18 mouse cellular contexts compared by ENCODE assay signal in the genomic region with DNA sequence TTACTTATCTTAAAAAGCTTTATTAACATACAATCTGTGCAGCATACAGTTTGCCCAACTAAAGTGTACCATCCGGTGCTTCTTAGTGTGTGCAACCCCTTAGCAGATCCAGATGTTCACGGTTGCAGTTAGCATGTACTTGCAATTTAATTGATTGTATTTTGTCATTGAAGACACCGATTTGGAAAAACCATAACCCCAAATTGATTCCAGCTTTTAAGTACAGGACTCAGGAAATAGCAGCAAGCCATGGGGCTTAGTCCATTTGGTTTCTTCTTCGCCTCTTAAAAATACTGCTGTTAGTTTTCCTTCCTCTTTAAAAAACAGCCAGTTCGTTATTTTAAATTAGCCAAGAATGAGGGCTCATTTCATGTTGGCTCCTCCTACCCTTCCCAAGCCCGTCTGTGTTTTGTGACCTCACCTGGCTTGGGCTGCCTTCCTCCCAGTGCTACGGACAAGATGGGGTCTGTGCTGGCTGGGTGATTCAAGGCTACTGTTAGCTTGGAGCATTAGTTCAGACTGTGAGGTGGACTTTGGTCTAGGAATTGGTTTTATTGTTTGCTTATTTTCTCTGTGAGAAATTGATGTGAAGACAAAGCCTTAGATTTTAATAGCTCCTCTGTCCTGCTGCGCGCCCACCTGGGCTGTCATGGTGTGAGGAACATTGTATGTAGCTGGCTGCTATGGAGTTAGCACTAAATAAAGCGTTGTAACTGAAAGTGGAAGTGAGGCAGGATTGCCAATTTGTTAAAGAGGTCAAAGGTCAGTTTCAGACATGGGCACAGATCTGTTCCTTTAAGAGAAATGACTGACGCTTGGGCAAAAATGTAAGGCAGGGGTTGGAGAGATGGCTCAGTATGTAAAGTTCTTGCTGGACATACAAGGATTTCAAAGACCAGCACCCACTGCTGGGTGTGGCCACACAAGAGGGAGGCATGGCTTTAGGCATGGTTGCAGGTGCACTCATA. TPM values are rescaled to one million over a fixed set of nuclear protein-coding genes. Genes with fewer than 3 reads are reported as not detected.
A peak's percentile ranks its signal among the peaks of the same experiment; 100 is the strongest.
DNase-seq lines count a peak whose midpoint lies in the region; ATAC-seq and TF ChIP-seq lines count a peak whose summit lies in the region.
"Had no signal": no experiment of that assay in that cellular context is flagged by ENCODE, and none has a peak within 500 bp of the region (broad histone marks: within the 10 kb centered on the region; RNA-seq: fewer than 3 reads in every experiment).

No protein-coding gene starts in this region.

- no peak for ATAC-seq in lung, postnatal 0 days
- peak; percentile 60 for ATAC-seq in intestine, embryonic 15.5 days
- no peak for ATAC-seq in hindbrain, embryonic 11.5 days (ENCODE audit: low FRiP score)
- ATAC-seq: inflammation-experienced regulatory T-cells, adult 6 months had no signal

- intact Hi-C loops in heart, adult 2 months (cut with DNase I) = loop anchor here (5.0 kb wide), 1 partner anchor 477 kb away; no protein-coding TSS in a partner anchor

- no peak for TF ChIP-seq POLR2A in heart, adult 2 months (IDR thresholded peaks at IDR 0.05; ENCODE audit: insufficient read depth, low read depth, low read length)

- H3K79me2 ChIP-seq in heart, adult 2 months (replicated peaks; ENCODE audit: control insufficient read depth, insufficient read depth, low read length) = peaks cover 5% of the 10 kb centered on the region

- no peak overlapping the region for H3K27ac ChIP-seq in lung, postnatal 0 days (ENCODE audit: low read length)
- H3K27ac ChIP-seq in brown adipose tissue, adult 24 weeks (replicated peaks; ENCODE audit: low read depth, low read length) = peak overlapping the region; percentile 66
- no peak overlapping the region; the same call in 1 of the 2 replicates for H3K27ac ChIP-seq in intestine, embryonic 15.5 days
- H3K27ac ChIP-seq in hindbrain, embryonic 11.5 days (ENCODE audit: low read depth, low read length) = no peak overlapping the region
- H3K27ac ChIP-seq in heart, adult 2 months = no peak overlapping the region

- 67% methylated on average over 11 of the region's 11 CpGs for WGBS in lung, postnatal 0 days
- WGBS in intestine, embryonic 15.5 days = 65% methylated on average over 11 of the region's 11 CpGs
- WGBS in hindbrain, embryonic 11.5 days = 86% methylated on average over 11 of the region's 11 CpGs
- WGBS in heart, adult 2 months = 82% methylated on average over 11 of the region's 11 CpGs

- no peak overlapping the region for H3K9ac ChIP-seq in lung, postnatal 0 days (replicated peaks; ENCODE audit: low read depth)
- no peak overlapping the region for H3K9ac ChIP-seq in intestine, embryonic 15.5 days
- no peak overlapping the region for H3K9ac ChIP-seq in hindbrain, embryonic 11.5 days (ENCODE audit: low read depth, low read length)
- no peak overlapping the region for H3K9ac ChIP-seq in heart, adult 2 months (ENCODE audit: low read depth, low read length)

- no peak overlapping the region for H3K4me3 ChIP-seq in lung, postnatal 0 days (ENCODE audit: low read depth, low read length)
- H3K4me3 ChIP-seq in brown adipose tissue, adult 24 weeks (ENCODE audit: insufficient read depth, low read depth, low read length) = no peak overlapping the region
- no peak overlapping the region for H3K4me3 ChIP-seq in intestine, embryonic 15.5 days (replicated peaks)
- peak overlapping the region; percentile 48 for H3K4me3 ChIP-seq in megakaryocyte, embryonic 14.5 days (replicated peaks)
- no peak overlapping the region for H3K4me3 ChIP-seq in hindbrain, embryonic 11.5 days (ENCODE audit: low read depth, low read length)
- H3K4me3 ChIP-seq in heart, adult 2 months = no peak overlapping the region
- H3K4me3 ChIP-seq: myocyte had no signal

- H3K27me3 ChIP-seq in lung, postnatal 0 days (replicated peaks; ENCODE audit: insufficient read depth, low read length) = no peaks in the 10 kb centered on the region
- no peaks in the 10 kb centered on the region for H3K27me3 ChIP-seq in intestine, embryonic 15.5 days (replicated peaks)
- H3K27me3 ChIP-seq in megakaryocyte, embryonic 14.5 days (replicated peaks) = no peaks in the 10 kb centered on the region
- no peaks in the 10 kb centered on the region for H3K27me3 ChIP-seq in hindbrain, embryonic 11.5 days (ENCODE audit: control insufficient read depth, insufficient read depth, low read length)
- H3K27me3 ChIP-seq in heart, adult 2 months (ENCODE audit: control insufficient read depth, insufficient read depth, low read length) = no peaks in the 10 kb centered on the region
- H3K27me3 ChIP-seq: CH12.LX had no signal

- TF ChIP-seq EP300 in lung, postnatal 0 days (IDR thresholded peaks at IDR 0.05) = no peak
- TF ChIP-seq EP300 in heart, adult 2 months (IDR thresholded peaks at IDR 0.05; ENCODE audit: insufficient read depth, low read depth, low read length) = no peak

- peaks cover 9% of the 10 kb centered on the region; the same call in 1 of the 2 replicates for H3K36me3 ChIP-seq in lung, postnatal 0 days (ENCODE audit: insufficient read depth, low read length)
- H3K36me3 ChIP-seq in intestine, embryonic 15.5 days = peaks cover 9% of the 10 kb centered on the region
- H3K36me3 ChIP-seq in megakaryocyte, embryonic 14.5 days (replicated peaks; ENCODE audit: low read length) = peaks cover 63% of the 10 kb centered on the region
- no peaks in the 10 kb centered on the region for H3K36me3 ChIP-seq in hindbrain, embryonic 11.5 days (ENCODE audit: control insufficient read depth, insufficient read depth, low read length)
- no peaks in the 10 kb centered on the region for H3K36me3 ChIP-seq in heart, adult 2 months (ENCODE audit: control insufficient read depth, insufficient read depth, low read length)

- no peak overlapping the region for H3K4me2 ChIP-seq in lung, postnatal 0 days (replicated peaks; ENCODE audit: low read depth, low read length)
- H3K4me2 ChIP-seq in intestine, embryonic 15.5 days (replicated peaks) = no peak overlapping the region
- H3K4me2 ChIP-seq in hindbrain, embryonic 11.5 days (replicated peaks; ENCODE audit: low read depth, low read length) = no peak overlapping the region

- H3K4me1 ChIP-seq in lung, postnatal 0 days (ENCODE audit: insufficient read depth, low read depth, low read length) = peaks cover 19% of the 10 kb centered on the region
- H3K4me1 ChIP-seq in brown adipose tissue, adult 24 weeks (ENCODE audit: control insufficient read depth, insufficient read depth, insufficient read length, low read length) = peaks cover 21% of the 10 kb centered on the region
- peaks cover 27% of the 10 kb centered on the region for H3K4me1 ChIP-seq in intestine, embryonic 15.5 days (replicated peaks)
- H3K4me1 ChIP-seq in megakaryocyte, embryonic 14.5 days = peaks cover 64% of the 10 kb centered on the region
- H3K4me1 ChIP-seq in hindbrain, embryonic 11.5 days (replicated peaks; ENCODE audit: control insufficient read depth, insufficient read depth, low read length) = peaks cover 9% of the 10 kb centered on the region
- H3K4me1 ChIP-seq in heart, adult 2 months (ENCODE audit: control insufficient read depth, insufficient read depth, low read length) = peaks cover 8% of the 10 kb centered on the region

- peak; percentile 11 for DNase-seq in lung, postnatal 0 days (ENCODE audit: low spot score)
- no peak for DNase-seq in lung, postnatal 4 days
- DNase-seq in layer of hippocampus, postnatal 25 days (ENCODE audit: extremely low spot score in 1 of 2, low spot score in 1 of 2) = no peak
- no peak for DNase-seq in hindbrain, embryonic 11.5 days (ENCODE audit: low spot score)
- no peak for DNase-seq in heart, adult 2 months
- DNase-seq: heart, postnatal 36 days; right cerebral cortex, postnatal 4 days had no signal

- TF ChIP-seq CTCF in lung, postnatal 0 days (IDR thresholded peaks at IDR 0.05) = no peak
- TF ChIP-seq CTCF in heart, adult 2 months (IDR thresholded peaks at IDR 0.05) = no peak

- no peaks in the 10 kb centered on the region for H3K9me3 ChIP-seq in lung, postnatal 0 days (ENCODE audit: low read length)
- H3K9me3 ChIP-seq in intestine, embryonic 15.5 days = no peaks in the 10 kb centered on the region
- H3K9me3 ChIP-seq in megakaryocyte, embryonic 14.5 days = no peaks in the 10 kb centered on the region
- no peaks in the 10 kb centered on the region for H3K9me3 ChIP-seq in hindbrain, embryonic 11.5 days (ENCODE audit: control insufficient read depth, low read length)

RNA-seq across cellular contexts. Expression of gene Aagab, which starts 11.8 kb away (rescaled TPM):
- 17.0 and 20.5 TPM in 2 replicates for polyA plus RNA-seq in lung, postnatal 0 days (2015; fragmentation: Nextera tagmentation; extraction: Ambion mirVana)
- polyA plus RNA-seq in brown adipose tissue, adult 24 weeks (2012; ENCODE audit: insufficient read depth, insufficient read length, missing spikeins) = 9.2 and 12.3 TPM in 2 replicates
- 27.2 and 28.2 TPM in 2 replicates for polyA plus RNA-seq in intestine, embryonic 15.5 days (2015; fragmentation: Nextera tagmentation; extraction: Ambion mirVana)
- 1.3 and 4.4 TPM in 2 replicates for polyA plus RNA-seq in megakaryocyte, embryonic 14.5 days (2012; ENCODE audit: insufficient read depth, low replicate concordance)
- 10 to 100 TPM; 55.6 to 60.3 TPM for total RNA-seq in layer of hippocampus, postnatal 25 days (2021)
- 55.4 and 56.8 TPM in 2 replicates for polyA plus RNA-seq in hindbrain, embryonic 11.5 days (2014; fragmentation: Nextera tagmentation; extraction: Ambion mirVana)
- total RNA-seq in heart, adult 2 months (2021) = 10 to 100 TPM; 17.0 to 19.2 TPM
- 6.8 and 10.9 TPM in 2 replicates for polyA plus RNA-seq in heart, adult 2 months (2012; rRNA removed)

RNA-seq across cellular contexts. Expression of gene Iqch, which starts 12.0 kb away (rescaled TPM):
- 0.06 and 0.24 TPM in 2 replicates for polyA plus RNA-seq in lung, postnatal 0 days (2015; fragmentation: Nextera tagmentation; extraction: Ambion mirVana)
- not detected in 2 replicates for polyA plus RNA-seq in brown adipose tissue, adult 24 weeks (2012; ENCODE audit: insufficient read depth, insufficient read length, missing spikeins)
- polyA plus RNA-seq in intestine, embryonic 15.5 days (2015; fragmentation: Nextera tagmentation; extraction: Ambion mirVana) = 0.08 and 0.14 TPM in 2 replicates
- polyA plus RNA-seq in megakaryocyte, embryonic 14.5 days (2012; ENCODE audit: insufficient read depth, low replicate concordance) = not detected in 2 replicates
- under 1 TPM; 0.12 to 0.25 TPM for total RNA-seq in layer of hippocampus, postnatal 25 days (2021)
- 0.32 TPM in 1 of 2 replicates, not detected in the other for polyA plus RNA-seq in hindbrain, embryonic 11.5 days (2014; fragmentation: Nextera tagmentation; extraction: Ambion mirVana)
- total RNA-seq in heart, adult 2 months (2021) = not detected
- 0.06 TPM in 1 of 2 replicates, not detected in the other for polyA plus RNA-seq in heart, adult 2 months (2012; rRNA removed)
- total RNA-seq: adrenal gland, adult 18-20 months; gastrocnemius, adult 18-20 months; heart, adult 8-10 months; heart, postnatal 36 days; left cerebral cortex, postnatal 10 days had no signal
- polyA plus RNA-seq: inflammation-experienced regulatory T-cells, adult 6 months; large intestine, adult 2 months; myocyte had no signal
